Mouse (Mus musculus) right cerebral cortex, postnatal 36 days (tissue): ENCODE measurements around the gene Rtraf.

Experiments
- DNase-seq, 2 experiments: peaks; one replicate each; pipeline ENCODE4 v3.0.0; 2022; ENCODE audit warnings: low spot score in 2 of 2, mixed read lengths in 1 of 2

Gene Rtraf

DNA sequence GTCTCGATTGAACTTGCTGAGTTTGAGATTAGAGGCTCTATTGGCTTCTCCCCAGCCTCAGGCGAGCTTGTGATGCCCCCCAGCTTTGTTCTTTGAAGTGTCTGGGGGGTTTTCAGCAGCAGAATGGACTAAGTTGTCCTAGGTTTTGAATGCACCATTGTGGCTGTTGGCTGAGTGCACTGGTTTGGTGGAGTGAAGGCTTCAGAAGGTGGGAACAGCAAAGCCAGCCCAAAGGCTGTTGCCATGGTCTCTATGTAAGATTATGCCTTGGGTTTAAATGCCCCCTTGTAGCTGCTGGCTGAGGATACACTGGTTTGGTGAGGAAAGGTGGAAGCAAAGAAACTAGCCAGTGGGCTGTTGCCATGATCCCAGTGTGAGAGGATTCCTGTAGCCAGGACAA is 23.1 kb downstream of the Rtraf start:
- DNase-seq: no peak

DNA sequence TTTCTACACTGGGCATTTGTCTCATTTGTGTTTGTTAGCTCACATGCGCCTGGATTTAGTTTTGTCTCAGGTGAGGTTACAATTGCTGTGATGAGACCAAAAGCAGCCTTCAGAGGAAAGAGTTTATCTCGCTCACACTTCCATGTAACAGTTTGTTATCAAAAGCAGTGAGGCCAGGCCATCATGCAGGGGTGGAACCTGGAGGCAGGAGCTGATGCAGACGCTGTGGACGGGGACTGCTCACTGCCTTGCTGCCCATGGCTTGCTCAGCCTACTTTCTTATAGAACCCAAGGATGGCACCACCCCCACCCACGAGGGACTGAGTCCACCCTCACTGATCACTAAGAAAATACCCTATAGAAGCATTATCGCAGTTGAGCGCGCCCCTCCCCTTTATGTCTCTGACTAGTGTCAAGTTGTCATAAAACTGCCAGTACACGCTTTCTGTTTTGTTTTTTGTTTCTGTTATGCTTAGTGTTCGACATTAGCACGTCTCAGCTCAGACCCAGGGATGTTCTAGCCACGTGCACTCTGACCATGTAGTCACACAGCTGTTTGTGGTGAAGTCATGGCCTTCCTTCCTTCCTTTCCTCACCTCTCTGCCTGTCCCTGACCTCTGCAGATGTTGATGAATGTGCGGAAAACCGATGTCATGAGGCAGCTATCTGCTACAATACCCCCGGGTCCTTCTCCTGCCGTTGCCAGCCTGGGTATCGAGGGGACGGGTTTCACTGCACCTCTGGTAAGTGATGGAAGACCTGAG is 26.9 kb downstream of the Rtraf start:
- no peak for DNase-seq

DNA sequence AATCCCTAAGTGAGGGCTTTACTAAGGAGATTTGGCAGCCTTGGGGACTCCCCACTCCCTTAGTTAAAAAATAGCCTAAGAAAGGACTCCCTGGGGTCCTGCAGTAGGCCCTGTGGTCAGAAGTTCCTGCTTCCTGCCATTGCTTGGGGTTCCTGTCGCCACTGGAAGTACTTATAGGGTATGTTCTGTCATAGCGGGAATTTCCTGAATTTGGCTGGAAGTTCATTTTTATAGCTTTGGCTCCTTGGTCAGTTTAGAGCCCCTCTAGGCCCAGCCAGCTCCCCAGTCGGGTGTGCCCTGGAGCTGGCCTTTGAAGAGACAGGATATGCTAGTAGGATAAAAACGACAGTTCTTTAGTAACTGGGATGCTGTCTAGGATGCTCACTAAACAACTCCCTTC is 28.7 kb downstream of the Rtraf start:
- DNase-seq: no peak

DNA sequence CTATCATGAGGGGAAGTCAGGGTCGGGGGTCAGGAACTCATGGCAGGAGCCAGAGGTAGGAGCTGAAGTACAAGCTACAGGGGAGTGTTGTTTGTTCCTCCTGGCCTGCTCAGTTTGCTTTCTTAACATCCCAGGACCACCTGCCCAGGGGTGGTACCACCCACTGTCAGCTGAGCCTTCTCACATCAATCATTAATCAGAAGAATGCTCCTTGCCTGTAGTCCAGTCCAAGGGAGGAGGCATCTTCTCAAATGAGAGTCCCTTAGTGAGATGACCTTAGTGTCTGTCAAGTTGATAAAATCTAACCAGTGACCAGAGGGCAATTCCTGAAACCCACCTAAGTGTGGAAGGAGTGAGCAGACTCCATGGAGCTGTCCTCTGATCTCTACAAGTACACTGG is 35.2 kb downstream of the Rtraf start:
- DNase-seq: no peak

DNA sequence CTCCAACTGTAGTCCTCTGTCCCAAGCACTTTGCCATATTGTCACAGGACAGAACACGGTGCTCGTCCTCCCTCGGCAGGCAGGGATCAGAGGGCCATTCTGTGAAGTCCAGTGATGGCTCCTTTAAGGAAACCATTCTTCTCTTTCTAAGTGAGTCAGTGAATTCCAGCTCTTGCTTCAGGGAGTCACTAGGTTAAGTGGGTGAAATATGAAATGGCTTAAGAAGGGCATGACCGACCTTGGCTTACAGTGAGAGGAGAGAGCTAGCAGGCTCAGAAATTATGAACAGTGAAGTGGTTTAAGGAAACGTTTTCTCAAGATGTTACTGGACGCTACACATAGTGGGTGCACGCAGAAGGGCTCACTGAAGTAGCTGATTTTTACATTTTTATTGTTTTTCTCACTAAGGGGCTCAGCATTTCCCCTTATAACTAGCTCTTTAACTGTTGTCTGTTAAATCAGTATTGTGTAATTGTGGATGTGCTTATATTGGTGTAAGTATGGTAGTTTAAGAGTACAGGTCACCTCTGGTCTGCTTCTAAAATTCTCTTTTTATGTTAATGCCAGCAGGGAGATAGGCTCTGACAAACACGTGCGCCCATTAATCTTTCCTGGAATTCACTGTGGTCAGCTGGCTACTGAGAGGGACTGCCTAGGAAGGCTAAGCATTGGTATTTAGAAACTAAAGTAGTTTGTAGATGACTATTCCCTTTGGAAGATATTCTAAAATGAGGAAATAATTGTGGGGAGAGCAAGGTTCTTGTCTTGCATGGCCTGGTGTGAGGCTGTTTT is 37.6 kb downstream of the Rtraf start:
- no peak for DNase-seq

DNA sequence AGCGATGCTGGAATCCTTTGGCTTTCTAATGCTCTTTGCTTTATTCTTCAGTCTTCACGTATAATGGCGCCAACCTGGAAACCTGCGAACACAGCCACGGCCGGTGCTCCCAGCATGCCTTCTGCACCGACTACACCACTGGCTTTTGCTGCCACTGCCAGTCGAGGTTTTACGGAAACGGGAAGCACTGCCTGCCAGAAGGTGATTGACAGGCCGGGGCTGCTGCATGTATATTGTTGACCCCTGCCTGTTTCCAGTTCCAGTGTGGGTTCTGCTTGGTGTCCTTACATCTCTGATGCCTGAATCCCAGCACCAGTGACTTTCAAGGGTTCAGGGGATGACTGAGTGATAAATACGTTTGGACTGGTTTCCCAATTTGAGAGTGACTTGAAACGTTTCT is 45.7 kb downstream of the Rtraf start:
- no peak for DNase-seq

DNA sequence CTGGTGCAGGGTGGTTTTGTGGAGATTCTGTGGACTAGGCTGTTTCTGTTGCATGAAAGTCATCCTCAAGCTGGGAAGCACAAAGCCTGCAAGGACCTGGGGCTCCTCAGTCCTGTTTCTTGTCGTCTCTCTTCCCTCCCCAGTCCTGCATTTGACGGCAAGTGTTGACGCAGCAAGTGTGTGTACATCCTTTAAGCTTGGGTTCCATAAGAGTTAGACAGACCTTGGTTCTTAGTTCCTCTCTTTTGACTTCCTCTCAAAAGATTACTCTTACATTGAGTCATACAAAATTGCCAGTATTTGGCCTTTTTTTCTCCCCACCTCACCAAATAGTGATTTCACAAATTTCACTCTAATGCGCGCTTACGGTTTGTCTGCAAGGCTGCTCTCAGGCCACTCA is 46.3 kb downstream of the Rtraf start:
- DNase-seq: no peak

DNA sequence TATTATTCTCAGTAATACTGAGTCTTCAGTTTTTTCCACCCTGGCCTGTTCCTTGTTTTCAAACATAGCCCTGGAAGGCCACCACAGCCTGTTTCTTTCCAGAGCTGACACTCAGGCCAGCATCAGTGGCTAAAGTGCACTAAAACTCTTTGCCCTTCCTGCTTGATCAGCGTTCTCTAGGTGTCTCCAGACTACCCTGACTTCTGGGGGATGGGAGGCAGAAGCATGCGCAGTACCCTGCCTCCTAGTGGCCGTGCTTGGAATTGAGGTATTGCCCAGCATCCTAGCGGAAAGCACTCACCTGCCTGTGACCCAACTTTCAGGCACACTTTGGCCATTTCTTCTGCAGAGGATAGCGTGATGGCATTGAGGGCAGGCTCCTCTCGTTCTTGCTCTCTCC is 46.7 kb downstream of the Rtraf start:
- DNase-seq: no peak

DNA sequence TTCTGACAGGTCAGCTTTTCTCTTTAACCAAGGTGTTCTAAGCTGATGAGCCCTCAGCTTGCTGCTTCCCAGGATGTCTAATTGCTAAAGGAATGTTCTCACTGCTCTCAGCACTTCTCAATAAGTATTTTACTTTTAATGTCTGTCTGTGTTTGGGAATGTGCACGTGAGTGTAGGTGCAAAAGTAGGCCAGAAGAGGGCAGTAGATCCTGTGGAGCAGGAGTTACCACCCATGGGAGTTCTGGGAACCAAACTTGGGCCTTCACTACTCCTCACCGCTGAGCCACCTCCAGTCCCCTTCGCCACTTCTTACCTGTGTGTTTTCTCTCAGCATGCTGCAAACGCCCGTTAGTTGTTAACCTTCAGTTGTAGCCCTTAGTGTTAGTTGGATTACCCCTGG is 47.4 kb downstream of the Rtraf start:
- no peak for DNase-seq

DNA sequence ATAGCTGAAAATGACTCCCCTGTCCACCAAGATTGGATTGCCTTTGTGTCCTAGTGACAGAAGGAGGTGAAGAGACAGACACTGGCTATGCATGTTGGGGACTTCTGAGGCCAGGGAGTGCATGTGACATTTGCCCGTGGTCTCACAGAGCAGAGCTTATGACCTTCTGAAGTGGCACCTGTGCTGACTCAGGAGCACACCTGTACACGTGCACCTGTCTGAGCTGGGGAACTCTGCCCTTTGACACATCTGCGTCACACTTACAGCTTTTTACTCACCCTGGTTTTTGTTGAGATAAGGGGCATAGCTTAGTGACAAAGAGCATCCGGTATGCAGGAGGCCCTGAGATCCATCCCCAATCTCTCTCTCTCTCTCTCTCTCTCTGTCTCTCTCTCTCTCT is 48.1 kb downstream of the Rtraf start:
- DNase-seq: no peak

DNA sequence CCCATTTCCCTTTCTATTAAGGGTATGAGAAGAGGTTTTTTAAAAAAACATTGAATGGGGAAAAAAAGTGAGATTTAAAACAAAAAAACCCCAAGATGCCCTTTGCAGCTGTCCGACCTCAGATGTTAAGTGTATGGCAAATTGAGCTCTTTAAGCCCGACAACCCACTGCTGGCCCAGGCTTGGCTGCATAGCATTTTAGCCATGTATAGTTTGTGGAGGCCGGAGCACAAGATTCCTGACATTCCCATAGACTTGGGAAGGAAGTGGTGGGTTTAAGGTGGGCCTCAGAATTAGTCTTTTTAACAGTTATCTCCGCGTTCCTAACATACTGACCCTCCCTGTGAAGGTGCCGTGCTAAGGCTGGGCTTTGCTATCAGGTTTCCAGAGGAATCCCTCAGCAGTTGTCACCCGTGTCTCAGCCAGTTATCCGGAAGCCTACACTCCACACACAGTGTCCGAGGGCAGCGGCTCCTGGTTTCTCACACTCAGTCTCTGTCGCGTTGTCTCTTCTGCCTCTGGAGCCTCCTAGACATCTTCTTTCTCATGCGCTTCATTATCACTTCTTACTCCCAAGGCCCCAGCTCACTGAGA is 49.5 kb downstream of the Rtraf start:
- DNase-seq: no peak

DNA sequence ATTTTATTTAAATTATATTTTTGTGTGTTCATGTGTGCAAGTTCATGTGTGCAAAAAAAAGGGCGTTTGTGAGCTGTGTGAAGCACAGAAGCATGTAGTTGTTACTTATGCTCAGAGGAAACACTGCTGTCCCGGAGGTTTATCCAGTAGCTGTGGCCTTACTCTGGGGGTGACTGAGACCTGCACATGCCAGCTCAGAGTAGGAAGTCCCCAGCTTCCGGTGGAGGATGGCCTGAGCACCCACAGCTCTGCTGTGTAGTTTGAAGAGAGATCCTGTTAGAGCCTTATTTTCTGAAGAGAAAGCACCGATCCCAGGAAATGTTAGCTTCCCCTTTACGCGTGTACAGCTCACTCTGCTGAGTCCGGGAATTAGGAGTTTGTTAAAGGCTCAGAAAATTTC is 52.5 kb downstream of the Rtraf start:
- DNase-seq: no peak

DNA sequence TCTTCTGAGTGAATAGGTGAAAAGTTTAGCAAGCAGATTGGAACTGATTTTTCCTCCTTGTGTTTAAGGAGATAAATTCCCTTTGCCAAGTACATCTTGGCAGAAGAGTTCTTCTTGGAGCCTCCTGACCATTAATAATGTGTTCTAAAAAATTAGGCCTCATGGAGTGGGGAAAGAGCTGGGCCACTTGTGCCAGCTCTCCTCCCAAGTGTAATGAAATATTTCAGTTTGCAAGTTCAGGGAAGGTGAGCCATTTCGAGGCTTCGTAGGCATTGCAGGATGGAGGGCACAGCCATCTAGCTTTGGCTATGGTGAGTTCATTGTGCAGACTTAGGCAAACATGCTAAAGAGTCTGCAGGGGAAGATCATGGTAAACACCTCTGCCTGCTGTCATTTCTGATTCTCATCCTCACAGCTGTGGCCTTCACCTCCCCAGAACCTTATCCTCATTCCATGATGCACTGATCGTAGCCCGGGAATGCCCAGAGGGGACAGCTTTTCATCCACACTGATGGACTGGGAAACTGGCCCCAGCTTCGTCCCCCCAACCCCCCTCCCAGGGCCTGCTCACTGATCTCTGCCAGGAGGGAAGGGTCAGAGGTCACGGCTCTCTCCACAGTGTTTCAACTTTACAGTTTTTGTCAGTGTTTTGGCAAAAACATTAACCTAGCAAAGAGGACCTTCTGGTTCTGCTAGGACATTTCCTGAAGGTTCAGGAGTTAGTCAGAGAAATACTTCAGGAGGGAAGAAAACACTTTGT is 54.0 kb downstream of the Rtraf start:
- no peak for DNase-seq

DNA sequence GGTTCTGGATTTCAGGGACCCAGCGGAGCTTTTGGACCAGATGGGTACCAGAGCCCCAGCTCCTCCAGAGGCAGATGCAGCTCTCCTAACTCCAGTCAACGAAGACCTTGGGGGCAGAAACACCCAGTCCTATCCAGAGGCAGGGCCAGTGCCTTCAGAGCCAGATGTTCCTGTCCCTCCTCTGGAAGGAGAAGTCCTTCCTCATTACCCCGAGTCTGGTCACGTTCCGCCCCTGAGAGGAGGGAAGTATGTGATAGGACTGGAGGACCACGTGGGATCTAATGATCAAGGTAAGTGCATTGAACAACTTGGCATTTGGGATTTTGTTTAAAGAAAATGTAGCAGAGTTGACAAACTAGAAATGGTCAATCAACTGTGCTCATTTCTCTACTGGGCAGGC is 55.0 kb downstream of the Rtraf start:
- DNase-seq: no peak

DNA sequence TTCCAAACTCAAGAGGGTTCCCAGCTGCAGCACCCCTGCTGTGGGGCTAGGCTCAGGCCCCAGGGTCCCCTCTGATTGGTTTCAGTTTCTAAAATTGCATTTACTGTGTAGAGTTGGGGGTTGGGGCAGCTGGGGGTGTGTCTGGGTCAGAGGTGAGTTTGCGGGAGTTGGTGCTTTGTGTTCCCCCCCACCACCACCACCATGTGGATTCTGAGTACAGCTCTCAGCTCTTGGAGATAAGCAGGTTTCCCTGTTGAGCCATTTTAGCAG is 57.3 kb downstream of the Rtraf start:
- DNase-seq: no peak

DNA sequence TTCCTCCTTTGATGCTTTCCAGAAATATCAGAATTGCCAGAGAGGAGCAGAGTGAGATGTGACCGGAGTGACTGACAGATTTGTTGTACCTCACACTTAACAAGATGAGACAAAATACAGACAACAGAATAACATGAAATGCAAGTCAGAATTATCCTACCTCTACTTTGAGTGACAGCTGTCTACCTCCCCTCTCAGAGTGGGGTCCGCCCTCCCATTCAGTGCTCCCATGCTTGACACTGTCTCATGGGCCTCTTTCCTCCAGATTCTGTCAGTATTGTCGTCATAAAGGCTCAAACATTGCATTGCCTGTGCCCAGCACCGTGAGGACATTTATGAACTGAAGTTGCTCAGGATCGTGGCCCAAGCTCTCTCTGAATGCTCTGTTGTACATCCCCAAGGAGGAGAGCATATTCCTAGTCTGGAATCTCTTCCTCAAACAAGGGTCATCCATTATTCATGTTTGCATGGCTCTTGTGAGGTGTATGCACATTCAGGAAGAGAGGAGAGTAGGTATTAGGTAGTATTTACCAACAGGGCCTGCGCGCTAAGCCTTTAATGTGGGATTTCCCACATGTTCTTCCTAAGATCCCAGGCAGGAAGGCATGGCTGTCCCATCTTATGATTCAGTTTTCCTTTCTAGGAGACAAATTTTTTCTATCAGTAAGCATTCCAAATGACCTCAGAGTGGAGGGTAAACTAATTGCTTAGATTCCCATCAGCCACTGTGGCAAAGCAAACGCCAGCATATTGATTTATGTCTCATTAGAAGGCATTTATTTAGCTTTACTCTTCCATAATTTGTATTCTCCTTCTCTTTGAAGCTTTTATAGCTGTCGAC is 57.9 kb downstream of the Rtraf start:
- no peak for DNase-seq

DNA sequence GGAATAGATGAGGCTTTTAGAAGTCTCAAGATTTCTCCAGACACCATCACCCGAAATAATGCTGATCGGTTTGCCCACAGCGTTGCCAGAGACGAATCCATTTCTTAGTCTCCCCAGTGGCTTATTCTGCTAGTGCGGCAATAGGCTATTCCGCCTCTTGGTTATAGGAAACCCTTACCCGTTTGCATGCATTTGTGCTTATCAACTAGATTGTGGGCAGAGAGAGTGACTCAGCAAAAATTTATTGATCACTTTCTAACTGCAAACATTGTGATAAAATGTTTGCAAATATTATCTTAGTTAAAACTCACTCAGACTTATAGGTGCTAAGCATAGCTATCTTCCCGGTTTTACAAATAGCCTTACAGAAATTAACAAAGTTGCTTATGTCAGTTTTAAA is 59.3 kb downstream of the Rtraf start:
- DNase-seq: no peak

DNA sequence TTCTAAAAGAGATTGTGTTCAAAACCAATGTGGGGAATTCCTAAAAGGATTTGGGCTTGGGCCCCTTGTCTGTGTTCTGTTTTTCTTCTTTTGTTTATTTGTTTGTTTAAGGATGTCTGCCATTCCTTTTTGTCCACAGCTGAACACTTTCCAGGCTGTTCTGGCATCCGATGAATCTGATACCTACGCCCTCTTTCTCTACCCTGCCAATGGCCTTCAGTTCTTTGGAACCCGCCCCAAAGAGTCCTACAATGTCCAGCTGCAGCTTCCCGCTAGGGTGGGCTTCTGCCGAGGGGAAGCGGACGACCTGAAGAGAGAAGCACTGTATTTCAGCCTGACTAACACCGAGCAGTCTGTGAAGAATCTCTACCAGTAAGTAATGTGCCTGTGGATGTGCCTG is 60.1 kb downstream of the Rtraf start:
- DNase-seq: no peak

DNA sequence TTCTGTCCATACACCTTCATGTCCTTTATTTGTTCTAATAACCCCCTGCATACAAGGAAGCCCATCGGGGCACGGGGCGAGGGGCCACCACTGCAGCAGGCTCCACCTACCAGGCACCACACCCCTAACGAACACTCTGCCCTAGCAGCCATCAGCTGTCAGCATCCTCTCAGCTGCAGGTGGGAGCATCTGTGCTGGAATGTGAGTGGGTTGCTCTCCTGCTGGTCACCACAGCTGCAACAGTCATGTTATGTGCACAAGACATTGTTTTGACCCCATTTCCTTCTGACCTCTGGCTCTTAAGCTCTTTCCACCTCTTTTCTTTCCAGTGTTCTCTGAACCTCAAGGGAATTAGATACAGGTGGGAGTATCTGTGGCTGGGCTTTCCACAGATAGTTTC is 61.6 kb downstream of the Rtraf start:
- DNase-seq: no peak
